Mouse (Mus musculus): ENCODE measurements around the gene Mrpl35.

Mrpl35 gene

GRCm38 (mm10) chr6:71801011-71801713, 25.6 kb downstream of the Mrpl35 start:
- no peak for DNase-seq (ENCODE audit: low read depth, low spot score)

DNA sequence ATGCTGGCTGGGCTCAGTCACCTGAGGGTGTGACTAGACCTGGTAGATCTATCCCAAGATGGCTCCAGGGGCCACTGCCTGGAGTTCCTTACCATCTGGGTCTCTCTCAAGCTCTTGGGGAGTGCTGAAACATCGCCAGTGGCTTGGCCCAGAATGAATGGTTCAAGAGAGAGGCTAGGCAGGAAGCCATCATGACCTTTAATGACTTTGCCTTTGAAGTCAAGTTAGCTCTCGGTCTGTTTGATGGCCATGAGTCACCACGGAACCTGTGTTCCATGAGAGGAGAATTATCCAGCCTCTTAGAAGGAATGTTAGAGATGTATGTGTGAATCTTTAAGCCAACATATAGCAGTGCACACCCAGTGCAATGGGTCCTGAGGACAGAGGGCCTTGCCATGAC, 27.4 kb downstream of the Mrpl35 start:
- DNase-seq (ENCODE audit: low read depth, low spot score) = no peak

GRCm38 (mm10) chr6:71791771-71792170, 35.0 kb downstream of the Mrpl35 start:
- DNase-seq (ENCODE audit: low read depth, low spot score) = no peak

DNA sequence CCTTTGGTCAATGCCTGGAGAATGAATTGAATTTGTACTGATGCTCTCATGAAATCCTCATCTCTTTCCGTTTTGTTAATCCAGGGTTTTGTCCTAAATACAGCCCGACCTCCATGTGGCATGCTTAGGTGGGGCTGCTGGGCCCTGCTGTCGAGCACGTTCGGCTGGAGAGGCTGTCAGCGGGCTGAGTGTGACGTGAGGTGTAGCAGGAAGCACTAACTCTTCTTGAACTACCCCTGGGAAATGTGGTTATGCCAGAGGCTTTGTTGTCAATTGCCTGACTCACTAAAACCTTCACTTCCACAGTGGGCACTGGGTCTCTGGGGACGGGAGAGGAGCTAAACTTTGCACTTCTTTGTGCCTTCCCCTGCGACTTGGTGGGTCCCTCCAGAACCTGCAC, 38.4 kb downstream of the Mrpl35 start:
- no peak for DNase-seq (ENCODE audit: low read depth, low spot score)

GRCm38 (mm10) chr6:71783165-71783564, 43.6 kb downstream of the Mrpl35 start:
- no peak for DNase-seq (ENCODE audit: low read depth, low spot score)

DNA sequence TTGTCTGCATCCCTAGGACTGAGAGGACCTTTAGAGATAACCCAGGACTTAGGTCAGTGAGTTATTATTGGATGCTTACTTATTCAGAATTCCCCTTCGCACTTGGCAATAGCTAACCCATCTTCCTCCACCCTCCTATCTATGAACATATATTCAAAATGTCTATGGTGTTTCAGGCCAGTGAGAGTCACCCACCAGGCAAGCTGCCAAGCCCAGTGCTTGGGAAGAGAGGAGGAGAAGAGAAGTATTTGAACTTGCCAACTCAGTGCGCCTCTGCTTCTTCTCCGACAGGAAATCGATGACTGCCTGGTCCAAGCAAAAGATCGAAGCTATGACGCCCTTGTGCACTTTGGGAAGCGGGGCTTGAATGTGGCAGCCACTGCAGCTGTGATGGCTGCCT, 46.3 kb downstream of the Mrpl35 start:
- DNase-seq (ENCODE audit: low read depth, low spot score) = no peak

DNA sequence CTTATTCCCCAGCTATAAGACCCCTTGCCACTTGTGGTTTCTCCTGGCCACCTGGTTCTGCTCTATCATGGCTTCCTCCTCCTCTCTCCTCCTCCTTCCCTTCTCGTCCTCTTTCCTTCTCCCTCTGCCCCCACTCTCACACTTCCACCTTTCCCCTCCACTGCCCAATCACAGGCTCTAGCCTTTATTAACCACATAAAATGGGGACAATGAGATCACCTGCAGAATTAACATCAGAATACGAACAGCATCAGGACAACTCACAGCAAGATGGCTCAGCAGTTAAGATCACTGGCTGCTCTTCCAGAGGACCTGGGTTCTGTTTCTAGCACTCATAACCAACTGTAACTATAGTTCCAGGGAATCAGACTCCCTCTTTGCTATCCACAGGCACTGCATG, 46.9 kb downstream of the Mrpl35 start:
- DNase-seq (ENCODE audit: low read depth, low spot score) = no peak

- DNase-seq (ENCODE audit: low read depth, low spot score) = no peak
Measured at GRCm38 (mm10) chr6:71778016-71778415, 48.8 kb downstream of the Mrpl35 start.

GRCm38 (mm10) chr6:71772636-71773208, 54.0 kb downstream of the Mrpl35 start:
- no peak for DNase-seq (ENCODE audit: low read depth, low spot score)

DNA sequence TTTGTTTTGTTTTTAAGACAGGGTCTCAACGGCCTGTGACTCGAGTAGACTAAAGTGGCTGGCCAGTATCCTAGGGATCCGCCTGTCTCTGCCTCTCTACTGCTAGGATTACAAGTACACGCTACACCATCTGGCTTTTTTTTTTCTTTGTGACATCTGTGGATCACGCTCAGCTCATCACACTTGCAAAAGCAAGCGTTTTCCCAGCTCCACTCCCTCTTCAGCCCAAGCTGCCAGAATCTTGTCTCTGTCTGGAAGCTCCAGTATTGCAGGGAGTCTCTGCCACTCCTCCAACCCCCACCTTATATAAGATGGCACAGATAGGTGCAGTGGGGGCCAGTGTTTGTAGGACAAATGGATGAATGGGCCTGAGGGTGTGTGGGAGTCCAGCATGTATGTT, 54.6 kb downstream of the Mrpl35 start:
- no peak for DNase-seq (ENCODE audit: low read depth, low spot score)

- no peak for DNase-seq (ENCODE audit: low read depth, low spot score)
Measured at GRCm38 (mm10) chr6:71771282-71771681, 55.5 kb downstream of the Mrpl35 start.

GRCm38 (mm10) chr6:71770856-71771255, 55.9 kb downstream of the Mrpl35 start:
- no peak for DNase-seq (ENCODE audit: low read depth, low spot score)

DNA sequence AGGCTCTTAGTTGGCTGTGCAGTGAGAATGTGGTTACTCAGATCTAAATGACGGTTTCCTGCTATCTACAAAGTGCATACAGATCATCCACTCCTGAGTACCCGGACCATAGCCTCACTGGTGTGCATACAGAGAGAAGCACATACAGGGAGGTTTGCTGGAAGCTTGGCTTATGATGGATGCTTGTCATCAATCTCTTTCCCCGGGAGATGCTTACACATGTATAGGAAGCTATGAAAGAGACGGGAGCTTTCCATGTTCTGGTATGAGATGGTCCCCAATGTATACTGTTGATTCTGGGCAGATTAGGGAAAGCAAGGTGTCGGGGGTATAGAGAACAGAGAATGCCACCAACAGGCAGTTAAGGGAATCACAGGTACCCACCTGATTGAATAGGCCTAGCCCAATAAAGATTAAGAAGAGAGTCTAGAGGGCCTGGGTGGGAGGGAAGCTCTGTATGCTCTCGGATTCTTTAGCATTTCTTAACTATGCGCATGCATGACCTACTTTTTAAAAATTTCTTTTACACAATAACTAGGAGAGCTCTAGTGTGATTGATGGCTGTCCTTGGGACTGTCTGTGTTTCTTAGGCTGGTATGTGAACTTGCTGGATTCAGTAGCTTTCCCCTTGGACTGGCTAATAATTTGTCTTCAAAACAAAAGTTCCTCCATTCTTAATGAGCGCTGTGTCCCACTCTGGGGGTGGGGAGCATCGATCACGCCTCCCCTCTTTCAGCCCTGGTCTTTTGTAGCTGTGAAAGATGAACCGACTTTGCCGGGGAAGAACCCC, 56.7 kb downstream of the Mrpl35 start:
- DNase-seq (ENCODE audit: low read depth, low spot score) = no peak

DNA sequence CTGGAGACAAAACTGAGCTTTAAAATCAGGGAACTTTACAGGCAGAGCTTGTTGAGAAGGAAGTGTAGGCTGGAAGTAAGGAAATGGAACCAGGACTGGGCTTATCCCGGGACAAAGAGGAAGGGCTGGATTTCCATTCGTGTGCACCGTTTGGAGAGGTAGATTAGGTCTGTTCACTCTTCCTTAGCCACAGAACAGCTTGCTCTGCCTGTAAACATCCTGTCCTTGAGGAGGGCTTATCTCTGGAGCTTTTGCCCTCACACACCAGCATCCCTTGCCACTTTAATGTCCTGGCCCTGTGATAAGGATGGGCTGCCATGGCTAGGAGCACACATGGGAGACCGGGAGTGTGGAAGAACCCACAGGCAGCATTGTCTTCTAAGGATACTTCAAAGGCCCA, 59.0 kb downstream of the Mrpl35 start:
- no peak for DNase-seq (ENCODE audit: low read depth, low spot score)
